Mouse (Mus musculus) neutrophil, adult 5-6 weeks (primary cell): Measurements from ENCODE around the gene Ugt1a6b. TPM values are rescaled to one million over a fixed set of nuclear protein-coding genes. Genes with fewer than 3 reads are reported as not detected.
"Not testable (repeated sequence)": the region's sequence is repeated elsewhere in the genome, so short reads cannot be mapped to it uniquely, and the experiment has no call there.

Experiments
- ATAC-seq: fragments of 151-379, 151-347 bp; 2 replicates; pipeline ENCODE4 v1.8.0; 2017; ENCODE audit warnings: mild to moderate bottlenecking, moderate TSS enrichment; ENCODE audit not compliant: insufficient number of reproducible peaks, poor library complexity, low FRiP score, severe bottlenecking; ENCODE audit errors: extremely low read depth
- total RNA-seq: library from RNA; stranded (forward); fragments of 200-1000 nt; gene quantifications from 2 replicates; pipeline ENCODE4 v1.2.3, GENCODE M21; 2017

Ugt1a6b gene
- total RNA-seq: 8.6 and 9.6 TPM in 2 replicates

- peak; percentile 87 for ATAC-seq
Measured at GRCm38 (mm10) chr1:88103019-88103418, at the start of gene Ugt1a6b. Gene Ugt1a6b (plus strand): TSS chr1:88103252.

GRCm38 (mm10) chr1:88055088-88055487 lies 48.0 kb upstream of the Ugt1a6b start, which contains the start of gene Ugt1a10:
Gene Ugt1a10 (plus strand): TSS chr1:88055388.
- ATAC-seq: no peak

DNA sequence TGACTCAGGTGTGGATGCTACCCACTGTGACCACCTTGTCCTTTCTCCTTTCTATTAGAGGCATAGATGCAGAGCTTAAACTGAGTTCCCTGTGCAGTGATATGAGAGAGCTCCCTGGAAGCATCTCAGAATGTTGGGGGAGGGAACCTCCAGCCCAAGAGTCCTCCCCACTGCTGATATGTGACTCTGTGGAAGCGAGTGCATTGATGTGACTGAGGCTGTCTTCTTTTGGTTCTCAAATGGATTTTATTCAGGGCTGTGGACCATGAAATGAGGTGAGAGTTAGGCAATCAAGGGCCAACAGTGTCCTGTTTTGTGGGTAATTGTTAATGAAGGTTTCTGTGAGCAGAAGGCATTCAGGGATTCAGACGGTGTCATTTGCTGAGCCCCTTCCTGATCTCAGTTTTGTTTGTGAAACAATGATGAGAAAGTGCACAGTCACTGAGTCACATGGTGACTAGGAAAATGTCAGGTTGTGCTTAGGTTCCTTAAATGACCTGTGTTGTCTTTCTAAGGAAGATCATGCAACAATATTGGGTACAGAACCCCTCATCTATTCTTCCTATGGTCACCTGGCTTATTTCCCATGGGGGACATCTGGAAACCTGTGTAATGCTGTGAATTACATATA lies 36.5 kb upstream of the Ugt1a6b start:
- peak; percentile 77 for ATAC-seq

DNA sequence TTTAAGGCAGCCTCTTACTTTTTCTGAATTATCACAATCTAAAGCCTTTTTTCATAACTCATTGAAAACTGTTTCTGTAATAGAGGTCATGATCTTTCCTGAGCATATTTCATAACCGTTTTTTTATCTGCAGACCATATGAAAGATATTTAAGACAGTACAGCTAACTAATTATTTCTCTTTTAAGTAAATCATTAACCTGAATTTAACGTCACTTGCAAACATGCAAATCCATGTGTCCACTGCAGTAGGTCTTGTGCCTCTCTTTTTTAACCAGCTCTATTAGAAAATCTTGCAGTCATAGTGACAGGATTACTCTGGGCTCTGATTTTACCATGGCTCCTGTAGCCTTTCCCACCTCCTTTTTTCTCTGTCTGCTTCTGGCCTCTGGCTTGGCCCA lies 32.6 kb upstream of the Ugt1a6b start, which contains the start of gene Ugt1a9:
Gene Ugt1a9, plus strand, starts transcription at position 306 of the 400 bp plus-strand sequence.
- no peak for ATAC-seq

DNA sequence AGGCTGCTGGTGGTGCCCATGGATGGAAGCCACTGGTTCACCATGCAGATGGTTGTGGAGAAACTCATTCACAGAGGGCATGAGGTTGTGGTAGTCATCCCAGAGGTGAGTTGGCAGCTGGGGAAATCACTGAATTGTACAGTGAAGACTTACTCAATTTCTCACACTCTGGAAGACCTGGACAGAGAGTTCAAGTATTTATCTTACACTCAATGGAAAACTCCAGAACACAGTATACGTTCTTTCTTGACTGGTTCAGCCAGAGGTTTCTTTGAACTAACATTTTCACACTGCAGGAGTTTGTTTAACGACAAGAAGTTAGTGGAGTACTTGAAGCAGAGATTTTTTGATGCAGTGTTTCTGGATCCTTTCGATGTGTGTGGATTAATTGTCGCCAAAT lies 32.1 kb upstream of the Ugt1a6b start:
- no peak for ATAC-seq

- ATAC-seq: no peak
Measured at GRCm38 (mm10) chr1:88074471-88074870, 28.6 kb upstream of the Ugt1a6b start.

DNA sequence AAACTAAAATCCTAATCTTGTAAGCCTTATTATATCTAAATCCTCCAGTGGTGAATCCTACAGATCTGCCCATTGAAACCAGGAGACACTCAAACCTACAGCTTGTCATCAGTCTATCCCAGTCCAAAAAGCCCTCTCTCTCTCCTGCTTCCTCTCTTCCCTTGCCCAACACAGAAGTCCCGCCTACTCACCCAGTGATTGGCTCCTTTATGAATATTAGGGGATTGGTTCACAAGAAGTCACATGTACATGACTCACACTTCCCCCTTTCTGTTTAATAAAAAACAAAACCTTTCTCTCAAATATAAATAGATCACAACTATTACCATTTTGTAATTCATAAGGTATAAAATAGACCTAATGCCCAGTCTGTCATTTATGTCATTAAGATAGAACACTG lies 25.9 kb upstream of the Ugt1a6b start:
- no peak for ATAC-seq

DNA sequence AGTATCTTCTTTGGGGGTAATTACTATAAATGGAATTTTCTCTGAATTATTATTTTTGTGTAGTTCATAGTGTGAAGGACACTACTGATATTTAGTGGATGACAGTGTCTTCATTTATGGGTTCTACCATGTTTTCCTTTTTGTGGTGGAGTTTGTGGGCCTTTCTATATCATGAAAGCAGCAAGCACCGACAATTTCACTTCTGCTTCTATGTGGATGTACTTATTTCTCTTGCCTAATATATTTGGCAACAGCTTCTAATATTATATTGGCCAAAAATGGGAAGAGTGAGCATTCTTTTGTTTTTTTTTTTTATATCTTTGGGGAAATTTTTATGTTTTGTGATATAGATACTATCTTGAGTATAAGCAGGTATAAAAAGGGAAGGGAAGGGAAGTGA lies 21.4 kb upstream of the Ugt1a6b start:
- no peak for ATAC-seq

DNA sequence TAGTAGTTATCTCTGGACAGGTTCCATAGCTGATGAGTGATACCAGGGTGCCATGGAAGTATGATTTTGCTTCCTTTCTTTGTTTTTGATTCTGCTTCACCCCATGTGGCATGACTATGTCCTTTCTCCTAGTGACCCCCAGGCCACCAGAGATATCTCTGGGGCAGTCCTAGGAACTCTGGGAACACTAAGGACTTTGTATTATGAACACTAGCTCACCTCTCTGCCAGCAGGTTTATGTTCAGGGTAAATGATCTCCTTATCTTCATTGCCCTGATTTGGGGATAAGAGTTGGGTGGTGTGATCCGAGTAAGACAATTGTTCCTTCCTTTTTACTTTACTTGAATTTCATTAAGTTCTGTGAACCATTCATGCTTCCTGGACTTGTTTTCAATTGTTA lies 16.9 kb upstream of the Ugt1a6b start:
- ATAC-seq: no peak

GRCm38 (mm10) chr1:88087513-88087912 lies 15.5 kb upstream of the Ugt1a6b start, which contains the start of gene Ugt1a8:
Gene Ugt1a8 (plus strand): TSS chr1:88087813.
- ATAC-seq: no peak

GRCm38 (mm10) chr1:88092341-88092740 lies 10.7 kb upstream of the Ugt1a6b start:
- ATAC-seq: peak; percentile 73

DNA sequence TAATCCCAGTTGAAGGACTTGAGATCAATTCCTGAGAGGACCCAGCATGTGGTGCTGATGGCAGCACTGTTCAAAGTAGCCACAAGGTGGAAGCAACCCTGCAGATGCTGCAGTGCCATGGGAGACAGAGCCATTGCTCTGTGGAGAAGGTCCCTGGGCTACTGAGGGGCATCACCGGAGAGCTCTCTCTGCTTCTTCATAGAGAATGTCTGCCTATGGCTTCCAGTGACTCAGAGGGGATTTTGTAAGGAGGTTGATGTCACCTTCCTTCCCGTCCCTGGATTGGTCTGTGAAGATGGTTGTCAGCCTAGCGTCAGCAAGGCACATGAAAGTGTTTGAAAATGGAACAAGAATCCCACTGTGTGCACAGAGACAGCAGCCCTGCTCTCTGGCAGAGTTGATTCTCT lies 8.8 kb upstream of the Ugt1a6b start:
- ATAC-seq: peak; percentile 61

- peak; percentile 52; the same call in 1 of the 2 replicates for ATAC-seq
Measured at GRCm38 (mm10) chr1:88094941-88095492, 8.0 kb upstream of the Ugt1a6b start, which contains the start of gene Ugt1a7c. Gene Ugt1a7c (plus strand): TSS chr1:88095062.

DNA sequence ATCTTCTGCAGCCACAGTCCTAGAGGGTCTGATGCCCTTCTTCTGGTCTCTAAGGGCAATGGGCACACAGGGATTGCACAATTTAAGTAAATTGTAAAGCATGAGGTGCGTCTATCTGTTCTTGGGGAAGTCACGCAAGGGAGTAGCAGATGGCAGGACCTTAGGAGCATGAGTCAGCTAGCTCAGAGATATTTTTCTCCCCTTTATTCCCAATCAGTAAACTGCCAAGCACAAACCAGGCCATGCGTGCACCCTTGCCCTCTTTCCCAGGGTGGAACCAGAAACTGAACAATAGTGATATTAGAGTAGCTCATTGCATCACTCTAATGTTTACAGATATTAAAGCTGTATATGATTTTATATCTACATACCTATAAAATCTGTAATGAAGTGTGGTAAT lies 4.5 kb upstream of the Ugt1a6b start:
- ATAC-seq: not testable (repeated sequence)

GRCm38 (mm10) chr1:88099691-88100090 lies 3.4 kb upstream of the Ugt1a6b start:
- ATAC-seq: not testable (repeated sequence)

DNA sequence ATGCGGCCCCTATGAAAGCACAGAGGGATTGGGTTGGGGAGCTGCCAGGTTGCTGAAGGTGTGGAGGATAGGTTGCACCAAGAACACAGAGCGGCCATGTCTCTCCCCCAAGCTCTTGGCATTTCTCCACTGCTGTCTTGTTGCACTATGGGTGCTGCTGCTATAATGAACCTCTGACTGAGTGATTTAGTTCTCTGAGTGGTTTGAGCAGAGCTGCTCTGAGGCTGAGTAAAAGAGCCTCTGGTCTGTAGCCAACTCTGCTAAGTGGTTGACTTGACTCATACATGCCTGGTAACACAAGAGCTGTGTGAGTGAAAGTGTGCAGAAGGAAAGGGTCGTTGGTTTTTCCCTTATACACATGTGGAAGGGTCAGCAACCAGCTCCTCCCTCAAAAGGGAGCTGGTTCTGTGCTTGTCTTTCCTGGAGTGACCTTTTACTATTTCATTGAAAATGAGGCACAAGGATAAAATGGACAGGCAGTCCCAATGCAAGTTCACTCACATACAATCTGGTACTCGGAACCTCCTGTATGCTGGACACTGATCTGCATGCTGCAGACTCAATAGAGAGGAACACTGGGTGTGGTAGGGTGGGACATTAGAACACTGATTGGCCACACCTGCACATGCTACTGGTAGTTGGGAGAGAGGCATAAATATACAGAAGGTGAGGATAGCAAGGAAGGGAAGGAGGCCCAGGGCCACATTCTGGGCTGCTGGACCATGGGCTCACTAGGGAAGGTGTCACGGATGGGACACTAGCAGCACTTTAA lies 831 bp downstream of the Ugt1a6b start:
- not testable (repeated sequence) for ATAC-seq

- ATAC-seq: no peak
Measured at GRCm38 (mm10) chr1:88104667-88105430, 1.8 kb downstream of the Ugt1a6b start.

- no peak for ATAC-seq
Measured at GRCm38 (mm10) chr1:88105656-88106055, 2.6 kb downstream of the Ugt1a6b start.

DNA sequence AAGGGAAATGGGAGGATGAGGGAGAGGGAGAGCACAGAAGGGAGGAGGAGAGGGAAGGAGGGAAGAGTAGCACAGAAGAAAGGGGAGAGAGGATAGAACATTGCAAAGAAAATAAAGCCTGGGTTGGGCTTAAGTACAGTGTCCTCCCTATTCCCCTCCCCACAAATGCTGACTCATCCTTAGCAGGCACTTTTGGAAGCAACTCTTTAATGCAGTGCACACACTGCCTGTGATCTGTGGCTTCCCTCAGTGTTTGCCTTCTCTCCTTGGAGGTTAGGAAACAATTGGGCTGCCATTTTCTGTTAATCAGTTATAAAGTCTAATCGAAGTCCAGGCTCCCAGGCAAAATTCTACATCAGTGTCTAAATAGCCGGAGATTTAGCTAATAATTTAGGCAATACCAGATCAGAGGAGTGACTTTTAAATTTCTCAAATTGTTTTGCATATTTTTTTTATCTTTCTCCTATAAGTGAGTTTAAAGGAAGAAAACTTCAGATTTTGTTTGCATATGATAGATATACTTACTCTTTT lies 6.0 kb downstream of the Ugt1a6b start:
- 0 out of 2 replicates have a peak, but pooled peaks have one; percentile 16 for ATAC-seq
